In genomic region chrX:98701635-98702034, GRCm38 (mm10) we compare ENCODE assay signal across 10 mouse cellular contexts.
A peak's percentile ranks its signal among the peaks of the same experiment; 100 is the strongest.
DNase-seq lines count a peak whose midpoint lies in the region; ATAC-seq and TF ChIP-seq lines count a peak whose summit lies in the region.
"Had no signal": no experiment of that assay in that cellular context is flagged by ENCODE, and none has a peak within 500 bp of the region (broad histone marks: within the 10 kb centered on the region; RNA-seq: fewer than 3 reads in every experiment).

No protein-coding gene starts in this region.

- H3K9me3 ChIP-seq in kidney, embryonic 14.5 days (ENCODE audit: control insufficient read depth, low read length), result no peaks in the 10 kb centered on the region
- H3K9me3 ChIP-seq in forebrain, embryonic 10.5 days, result no peaks in the 10 kb centered on the region
- H3K9me3 ChIP-seq in hindbrain, embryonic 15.5 days, result no peaks in the 10 kb centered on the region
- H3K9me3 ChIP-seq in midbrain, embryonic 14.5 days (ENCODE audit: control insufficient read depth, low read length), result no peaks in the 10 kb centered on the region
- H3K9me3 ChIP-seq: embryonic facial prominence, embryonic 15.5 days had no signal

- peak; percentile 45 for DNase-seq in kidney, adult 2 months
- DNase-seq in c-Kit-negative CD71-positive TER-119-positive erythroid progenitor cells, embryonic 14.5 days (ENCODE audit: low read depth, low spot score), result peak; percentile 0
- DNase-seq in forebrain, embryonic 10.5 days (ENCODE audit: extremely low spot score, low spot score), result peak; percentile 33
- DNase-seq in left cerebral cortex, postnatal 14 days (ENCODE audit: low spot score in 2 of 2), result peak; percentile 57 to 64
- DNase-seq in midbrain, embryonic 14.5 days, result peak; percentile 82
- DNase-seq in splenic B cell, adult 2 months (ENCODE audit: low read depth, low spot score), result peak; percentile 56

- intact Hi-C loops in left cerebral cortex, postnatal 14 days (cut with DNase I), result loop anchor here (2.0 kb wide), 1 partner anchor 217 kb away; no protein-coding TSS in a partner anchor

- 7% methylated on average over 4 of the region's 4 CpGs for WGBS in kidney, adult 2 months
- WGBS in kidney, embryonic 14.5 days, result 32% methylated on average over 4 of the region's 4 CpGs
- 22% methylated on average over 4 of the region's 4 CpGs for WGBS in forebrain, embryonic 10.5 days
- WGBS in hindbrain, embryonic 15.5 days, result 19% methylated on average over 4 of the region's 4 CpGs
- whole genome bisulfite sequencing in midbrain, embryonic 14.5 days, result 27% methylated on average over 4 of the region's 4 CpGs

- H3K4me2 ChIP-seq in kidney, embryonic 14.5 days (replicated peaks; ENCODE audit: low read depth, low read length), result no peak overlapping the region
- H3K4me2 ChIP-seq in hindbrain, embryonic 15.5 days, result no peak overlapping the region
- H3K4me2 ChIP-seq in midbrain, embryonic 14.5 days (ENCODE audit: low read length), result no peak overlapping the region
- H3K4me2 ChIP-seq: embryonic facial prominence, embryonic 15.5 days had no signal

- no peak overlapping the region for H3K9ac ChIP-seq in kidney, embryonic 14.5 days (ENCODE audit: low read depth, low read length)
- no peak overlapping the region for H3K9ac ChIP-seq in hindbrain, embryonic 15.5 days
- no peak overlapping the region for H3K9ac ChIP-seq in midbrain, embryonic 14.5 days (replicated peaks; ENCODE audit: low read length)
- H3K9ac ChIP-seq: embryonic facial prominence, embryonic 15.5 days had no signal

- ATAC-seq in kidney, embryonic 14.5 days (ENCODE audit: low FRiP score, low TSS enrichment), result no peak
- peak; percentile 42; the same call in 1 of the 2 replicates for ATAC-seq in hindbrain, embryonic 15.5 days (ENCODE audit: low FRiP score, low read depth)
- ATAC-seq in midbrain, embryonic 14.5 days (ENCODE audit: low FRiP score, low TSS enrichment), result no peak

- no peak overlapping the region for H3K4me3 ChIP-seq in kidney, adult 2 months (ENCODE audit: insufficient read depth, low read depth, low read length)
- no peak overlapping the region for H3K4me3 ChIP-seq in kidney, embryonic 14.5 days (ENCODE audit: low read length)
- no peak overlapping the region for H3K4me3 ChIP-seq in forebrain, embryonic 10.5 days
- H3K4me3 ChIP-seq in hindbrain, embryonic 15.5 days, result no peak overlapping the region
- no peak overlapping the region for H3K4me3 ChIP-seq in midbrain, embryonic 14.5 days (replicated peaks; ENCODE audit: low read depth, low read length)
- H3K4me3 ChIP-seq: embryonic facial prominence, embryonic 15.5 days; myocyte had no signal

- no peaks in the 10 kb centered on the region for H3K36me3 ChIP-seq in kidney, adult 2 months (ENCODE audit: control insufficient read depth, insufficient read depth, low read length)
- no peaks in the 10 kb centered on the region for H3K36me3 ChIP-seq in kidney, embryonic 14.5 days (ENCODE audit: control insufficient read depth, insufficient read depth, low read length)
- no peaks in the 10 kb centered on the region for H3K36me3 ChIP-seq in forebrain, embryonic 10.5 days (replicated peaks)
- no peaks in the 10 kb centered on the region for H3K36me3 ChIP-seq in hindbrain, embryonic 15.5 days
- H3K36me3 ChIP-seq in midbrain, embryonic 14.5 days (ENCODE audit: control insufficient read depth, insufficient read depth, low read length), result no peaks in the 10 kb centered on the region
- no peaks in the 10 kb centered on the region for H3K36me3 ChIP-seq in splenic B cell, adult 2 months (ENCODE audit: control insufficient read depth, insufficient read depth, low read length, poor library complexity, severe bottlenecking)
- H3K36me3 ChIP-seq: embryonic facial prominence, embryonic 15.5 days had no signal

- H3K27me3 ChIP-seq in kidney, adult 2 months (replicated peaks; ENCODE audit: control insufficient read depth, insufficient read depth, low read length), result no peaks in the 10 kb centered on the region
- H3K27me3 ChIP-seq in kidney, embryonic 14.5 days (ENCODE audit: control insufficient read depth, insufficient read depth, low read length), result no peaks in the 10 kb centered on the region
- peaks cover 15% of the 10 kb centered on the region for H3K27me3 ChIP-seq in forebrain, embryonic 10.5 days (ENCODE audit: poor library complexity, severe bottlenecking)
- no peaks in the 10 kb centered on the region for H3K27me3 ChIP-seq in hindbrain, embryonic 15.5 days
- H3K27me3 ChIP-seq in midbrain, embryonic 14.5 days (ENCODE audit: control insufficient read depth, insufficient read depth, low read length), result no peaks in the 10 kb centered on the region
- H3K27me3 ChIP-seq in splenic B cell, adult 2 months (ENCODE audit: control insufficient read depth, insufficient read depth, low read length, poor library complexity, severe bottlenecking), result no peaks in the 10 kb centered on the region
- H3K27me3 ChIP-seq: embryonic facial prominence, embryonic 15.5 days had no signal

- H3K27ac ChIP-seq in kidney, adult 2 months (ENCODE audit: insufficient read depth, low read depth, low read length), result no peak overlapping the region
- H3K27ac ChIP-seq in kidney, embryonic 14.5 days (ENCODE audit: low read depth, low read length), result no peak overlapping the region
- no peak overlapping the region for H3K27ac ChIP-seq in forebrain, embryonic 10.5 days
- no peak overlapping the region for H3K27ac ChIP-seq in hindbrain, embryonic 15.5 days (replicated peaks)
- no peak overlapping the region for H3K27ac ChIP-seq in midbrain, embryonic 14.5 days (replicated peaks; ENCODE audit: low read depth, low read length)
- H3K27ac ChIP-seq: embryonic facial prominence, embryonic 15.5 days had no signal

- peak; percentile 76 for TF ChIP-seq CTCF in kidney, adult 2 months (conservative IDR thresholded peaks at IDR 0.05; ENCODE audit: insufficient read depth, insufficient read length, low read depth, low read length)

- TF ChIP-seq POLR2A in kidney, adult 2 months (IDR thresholded peaks at IDR 0.05; ENCODE audit: low read depth, low read length), result no peak

- no peaks in the 10 kb centered on the region for H3K4me1 ChIP-seq in kidney, adult 2 months (ENCODE audit: control insufficient read depth, insufficient read depth, low read length)
- H3K4me1 ChIP-seq in kidney, embryonic 14.5 days (ENCODE audit: control insufficient read depth, insufficient read depth, low read length), result no peaks in the 10 kb centered on the region
- no peaks in the 10 kb centered on the region for H3K4me1 ChIP-seq in forebrain, embryonic 10.5 days
- no peaks in the 10 kb centered on the region for H3K4me1 ChIP-seq in hindbrain, embryonic 15.5 days (replicated peaks)
- no peaks in the 10 kb centered on the region for H3K4me1 ChIP-seq in midbrain, embryonic 14.5 days (ENCODE audit: control insufficient read depth, insufficient read depth, low read length)
- H3K4me1 ChIP-seq: embryonic facial prominence, embryonic 15.5 days had no signal

Comparison
In these comparisons a context has a peak if more than half of its experiments do, and no peak if none do; other contexts are left out.
1. DNase-seq: peak in every context shown above with its lines; median percentile 82 in midbrain, embryonic 14.5 days; 60 in left cerebral cortex, postnatal 14 days; 56 in splenic B cell, adult 2 months; 45 in kidney, adult 2 months; 33 in forebrain, embryonic 10.5 days; 0 in c-Kit-negative CD71-positive TER-119-positive erythroid progenitor cells, embryonic 14.5 days.